10 mouse cellular contexts compared by ENCODE assay signal in genomic region chr5:124012885-124013284, GRCm38 (mm10). TPM values are rescaled to one million over a fixed set of nuclear protein-coding genes. Genes with fewer than 3 reads are reported as not detected.
DNase-seq lines count a peak whose midpoint lies in the region; ATAC-seq and TF ChIP-seq lines count a peak whose summit lies in the region.
"Had no signal": no experiment of that assay in that cellular context is flagged by ENCODE, and none has a peak within 500 bp of the region (broad histone marks: within the 10 kb centered on the region; RNA-seq: fewer than 3 reads in every experiment).

No protein-coding gene starts in this region.

- TF ChIP-seq EP300 in stomach, postnatal 0 days (optimal IDR thresholded peaks at IDR 0.05) = no peak

- no peak for ATAC-seq in heart, embryonic 13.5 days (ENCODE audit: extremely low read depth, insufficient number of reproducible peaks, low FRiP score, low TSS enrichment)
- no peak for ATAC-seq in liver, embryonic 12.5 days
- no peak for ATAC-seq in stomach, postnatal 0 days (ENCODE audit: low FRiP score, low TSS enrichment)

- H3K27ac ChIP-seq in heart, embryonic 13.5 days (replicated peaks) = peak overlapping the region; percentile 96
- peak overlapping the region; percentile 0 for H3K27ac ChIP-seq in spleen, adult 2 months (ENCODE audit: insufficient read depth, low read length)
- peak overlapping the region; percentile 85 for H3K27ac ChIP-seq in liver, embryonic 12.5 days
- peak overlapping the region; percentile 73; the same call in 1 of the 2 replicates for H3K27ac ChIP-seq in stomach, postnatal 0 days (replicated peaks)

- H3K9ac ChIP-seq in heart, embryonic 13.5 days = peak overlapping the region; percentile 75
- no peak overlapping the region for H3K9ac ChIP-seq in liver, embryonic 12.5 days
- no peak overlapping the region for H3K9ac ChIP-seq in stomach, postnatal 0 days (ENCODE audit: low read length)
- H3K9ac ChIP-seq: embryonic facial prominence, embryonic 15.5 days had no signal

- no peak for TF ChIP-seq CTCF in spleen, adult 2 months (IDR thresholded peaks at IDR 0.05; ENCODE audit: extremely low read depth, insufficient read depth, insufficient read length, insufficient replicate concordance)
- TF ChIP-seq CTCF in stomach, postnatal 0 days (IDR thresholded peaks at IDR 0.05; ENCODE audit: low read depth) = 0 out of 2 replicates have a peak, but pooled peaks have one; percentile 19

- WGBS in heart, embryonic 13.5 days = 49% methylated on average over 10 of the region's 10 CpGs
- 73% methylated on average over 10 of the region's 10 CpGs for WGBS in spleen, adult 2 months
- WGBS in liver, embryonic 12.5 days (ENCODE audit: insufficient replicate concordance) = 31% methylated on average over 10 of the region's 10 CpGs
- 61% methylated on average over 10 of the region's 10 CpGs for WGBS in stomach, postnatal 0 days

- H3K4me1 ChIP-seq in heart, embryonic 13.5 days = peaks cover 84% of the 10 kb centered on the region
- peaks cover 56% of the 10 kb centered on the region; the same call in 1 of the 2 replicates for H3K4me1 ChIP-seq in spleen, adult 2 months (ENCODE audit: control insufficient read depth, insufficient read depth, insufficient read length)
- peaks cover 86% of the 10 kb centered on the region for H3K4me1 ChIP-seq in liver, embryonic 12.5 days
- peaks cover 12% of the 10 kb centered on the region; the same call in 1 of the 2 replicates for H3K4me1 ChIP-seq in stomach, postnatal 0 days (replicated peaks; ENCODE audit: control insufficient read depth, insufficient read depth)

- TF ChIP-seq POLR2A in spleen, adult 2 months (IDR thresholded peaks at IDR 0.05; ENCODE audit: low read depth, low read length) = no peak

- no peak overlapping the region for H3K4me3 ChIP-seq in heart, embryonic 13.5 days
- no peak overlapping the region for H3K4me3 ChIP-seq in spleen, adult 2 months (ENCODE audit: extremely low read depth, insufficient read depth, insufficient read length)
- H3K4me3 ChIP-seq in liver, embryonic 12.5 days = no peak overlapping the region
- no peak overlapping the region for H3K4me3 ChIP-seq in stomach, postnatal 0 days (ENCODE audit: low read depth, low read length)
- H3K4me3 ChIP-seq: embryonic facial prominence, embryonic 15.5 days had no signal

- DNase-seq in heart, postnatal 36 days = no peak
- no peak for DNase-seq in spleen, adult 2 months (ENCODE audit: low read depth in 1 of 2, low spot score in 2 of 2)
- no peak for DNase-seq in spleen, postnatal 36 days (ENCODE audit: low spot score in 2 of 2)
- DNase-seq in stomach, postnatal 0 days (ENCODE audit: low spot score) = no peak
- no peak for DNase-seq in layer of hippocampus, adult 11-12 months (ENCODE audit: low spot score)
- DNase-seq in cerebellum, adult 9-11 months = no peak
- DNase-seq: kidney, postnatal 36 days had no signal

- no peaks in the 10 kb centered on the region for H3K27me3 ChIP-seq in heart, embryonic 13.5 days (replicated peaks)
- H3K27me3 ChIP-seq in spleen, adult 2 months (ENCODE audit: control insufficient read depth, insufficient read depth, low read length) = no peaks in the 10 kb centered on the region
- no peaks in the 10 kb centered on the region for H3K27me3 ChIP-seq in liver, embryonic 12.5 days (replicated peaks)
- no peaks in the 10 kb centered on the region for H3K27me3 ChIP-seq in stomach, postnatal 0 days (ENCODE audit: control insufficient read depth, insufficient read depth, low read length)
- H3K27me3 ChIP-seq: embryonic facial prominence, embryonic 15.5 days had no signal

- no peaks in the 10 kb centered on the region for H3K9me3 ChIP-seq in heart, embryonic 13.5 days
- H3K9me3 ChIP-seq in liver, embryonic 12.5 days (replicated peaks) = no peaks in the 10 kb centered on the region
- H3K9me3 ChIP-seq in stomach, postnatal 0 days (ENCODE audit: control insufficient read depth, low read length) = no peaks in the 10 kb centered on the region
- H3K9me3 ChIP-seq: embryonic facial prominence, embryonic 15.5 days had no signal

- intact Hi-C loops in heart, postnatal 36 days (cut with DNase I) = no loop called here

- H3K36me3 ChIP-seq in heart, embryonic 13.5 days = peaks cover 27% of the 10 kb centered on the region
- H3K36me3 ChIP-seq in spleen, adult 2 months (ENCODE audit: control insufficient read depth, insufficient read depth, low read length) = peaks cover 12% of the 10 kb centered on the region
- peaks cover 32% of the 10 kb centered on the region for H3K36me3 ChIP-seq in liver, embryonic 12.5 days
- H3K36me3 ChIP-seq in stomach, postnatal 0 days (ENCODE audit: control insufficient read depth, insufficient read depth, low read length) = peaks cover 11% of the 10 kb centered on the region

- peak overlapping the region; percentile 62; the same call in 1 of the 2 replicates for H3K4me2 ChIP-seq in heart, embryonic 13.5 days
- peak overlapping the region; percentile 11; the same call in 1 of the 2 replicates for H3K4me2 ChIP-seq in liver, embryonic 12.5 days
- H3K4me2 ChIP-seq in stomach, postnatal 0 days (replicated peaks; ENCODE audit: low read depth) = no peak overlapping the region

RNA-seq across cellular contexts. Expression of gene Vps37b, which starts 19.2 kb away (rescaled TPM):
- polyA plus RNA-seq in heart, embryonic 13.5 days (2015; fragmentation: Nextera tagmentation; extraction: Ambion mirVana) = 51.2 and 52.2 TPM in 2 replicates
- 10 to 100 TPM; 19.6 to 25.0 TPM for total RNA-seq in heart, postnatal 36 days (2021)
- polyA plus RNA-seq in spleen, adult 2 months (2012; rRNA removed) = 58.1 and 72.8 TPM in 2 replicates
- polyA plus RNA-seq in liver, embryonic 12.5 days (2016; fragmentation: Nextera tagmentation; extraction: Ambion mirVana) = 20.9 and 21.8 TPM in 2 replicates
- 31.0 and 35.8 TPM in 2 replicates for polyA plus RNA-seq in stomach, postnatal 0 days (2015; fragmentation: Nextera tagmentation; extraction: Ambion mirVana)

RNA-seq across cellular contexts. Expression of gene Hip1r, which starts 39.5 kb away (rescaled TPM):
- polyA plus RNA-seq in heart, embryonic 13.5 days (2015; fragmentation: Nextera tagmentation; extraction: Ambion mirVana) = 4.7 and 5.6 TPM in 2 replicates
- total RNA-seq in heart, postnatal 36 days (2021) = 10 to 100 TPM in 1 of 2 experiments, 1 to 10 TPM in 1; 8.6 to 17.0 TPM
- polyA plus RNA-seq in spleen, adult 2 months (2012; rRNA removed) = 46.3 and 59.2 TPM in 2 replicates
- polyA plus RNA-seq in liver, embryonic 12.5 days (2016; fragmentation: Nextera tagmentation; extraction: Ambion mirVana) = 15.2 and 16.7 TPM in 2 replicates
- 31.2 and 32.2 TPM in 2 replicates for polyA plus RNA-seq in stomach, postnatal 0 days (2015; fragmentation: Nextera tagmentation; extraction: Ambion mirVana)

Comparison
In these comparisons a context has a peak if more than half of its experiments do, and no peak if none do; other contexts are left out.
1. H3K27ac ChIP-seq: peak in every context shown above with its lines; median percentile 96 in heart, embryonic 13.5 days; 85 in liver, embryonic 12.5 days; 73 in stomach, postnatal 0 days; 0 in spleen, adult 2 months.